Mouse (Mus musculus) intestine, postnatal 0 days (tissue): Measurements from ENCODE around the gene Ntrk2. TPM values are rescaled to one million over a fixed set of nuclear protein-coding genes. Genes with fewer than 3 reads are reported as not detected.

Experiments
- ATAC-seq: fragments of 200-750 bp; cut with Nextera tagmentation; 2 replicates; pipeline ENCODE4 v1.8.0; 2017; ENCODE audit warnings: mild to moderate bottlenecking, moderate TSS enrichment, moderate library complexity
- H3K27ac ChIP-seq: fragments of 300-500 bp; sonication (generic); 2 replicates; pipeline ENCODE4 v1.5.1; 2014; ENCODE audit warnings: mild to moderate bottlenecking, low read depth, low read length, moderate library complexity
- H3K27me3 ChIP-seq: fragments of 300-500 bp; sonication (generic); replicated peaks from 2 replicates; pipeline ENCODE4 v1.6.1; 2014; ENCODE audit warnings: low read length, mixed read lengths; ENCODE audit not compliant: control insufficient read depth, insufficient read depth
- H3K36me3 ChIP-seq: fragments of 300-500 bp; sonication (generic); 2 replicates; pipeline ENCODE4 v1.6.1; 2014; ENCODE audit warnings: mild to moderate bottlenecking, moderate library complexity; ENCODE audit not compliant: control insufficient read depth, insufficient read depth
- H3K4me1 ChIP-seq: fragments of 300-500 bp; sonication (generic); replicated peaks from 2 replicates; pipeline ENCODE4 v1.6.1; 2014; ENCODE audit warnings: antibody characterized with exemption, low read length, mixed read lengths; ENCODE audit not compliant: control insufficient read depth, insufficient read depth
- H3K4me2 ChIP-seq: fragments of 300-500 bp; sonication (generic); replicated peaks from 2 replicates; pipeline ENCODE4 v1.6.1; 2014; ENCODE audit warnings: low read depth, mild to moderate bottlenecking, moderate library complexity
- H3K4me3 ChIP-seq: fragments of 300-500 bp; sonication (generic); 2 replicates; pipeline ENCODE4 v1.5.1; 2014; ENCODE audit warnings: low read depth, low read length
- H3K9ac ChIP-seq: fragments of 300-500 bp; sonication (generic); 2 replicates; pipeline ENCODE4 v1.6.1; 2014; ENCODE audit warnings: mild to moderate bottlenecking, low read depth, low read length
- H3K9me3 ChIP-seq: fragments of 300-500 bp; sonication (generic); 2 replicates; pipeline ENCODE4 v1.6.1; 2016; ENCODE audit warnings: mixed run types; ENCODE audit not compliant: control insufficient read depth
- CTCF ChIP-seq: sonication (generic); IDR thresholded peaks from 2 replicates; pipeline ENCODE4 v1.5.1; 2016; ENCODE audit warnings: low read depth, mild to moderate bottlenecking, control low read depth, antibody characterized with exemption, moderate library complexity
- WGBS: fragments of 180-500 bp; shearing (Covaris S2); extraction: QIAGEN DNeasy Blood & Tissue Kit; methylation state at CpG from one replicate; pipeline ENCODE4 v1.1.7; 2014; 5-methylcytosine and 5-hydroxymethylcytosine counted together
- polyA plus RNA-seq: library from polyadenylated mRNA; unstranded; fragments of >200 nt; fragmentation: Nextera tagmentation; extraction: Ambion mirVana; gene quantifications from 2 replicates; pipeline ENCODE4 v1.2.1, GENCODE M21; 2015

Gene Ntrk2
- polyA plus RNA-seq, 1 experiment from 2014 or later = 1.6 TPM

DNA sequence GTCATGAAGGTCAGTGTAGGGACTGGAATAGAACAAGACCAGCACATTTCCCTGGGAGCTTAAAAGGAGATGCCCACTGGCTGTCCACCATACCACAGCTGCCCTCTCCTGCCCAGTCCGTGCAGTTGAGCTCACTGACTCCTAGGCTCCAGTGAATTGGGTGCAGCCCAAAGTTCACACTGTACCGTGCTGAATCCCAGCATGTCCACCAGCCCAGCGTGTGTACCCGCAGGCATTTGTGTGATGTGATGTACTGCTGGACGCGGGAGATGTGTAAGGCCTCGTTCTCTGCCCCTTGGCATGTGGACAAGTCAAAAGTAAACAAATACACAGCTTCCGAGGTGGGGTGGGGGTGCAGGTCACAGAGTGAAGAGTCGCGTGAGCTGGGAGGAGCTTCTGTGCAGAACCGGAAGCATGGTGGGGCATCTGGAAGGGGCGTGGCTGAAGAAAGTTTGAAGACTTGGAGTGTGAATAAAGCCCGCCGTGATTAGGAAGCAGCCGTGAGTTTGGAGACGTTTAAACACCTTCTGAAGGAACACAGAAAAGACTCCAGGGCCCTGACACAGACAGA, 121.4 kb downstream of the Ntrk2 start:
- Histone ChIP-seq H3K4me3 (no peak overlapping the region), H3K9ac (no peak overlapping the region), H3K27ac (no peak overlapping the region), H3K4me1 (no peaks in the 10 kb centered on the region), H3K36me3 (no peaks in the 10 kb centered on the region), H3K4me2 (0 out of 2 replicates have a peak overlapping the region, but pooled peaks have one; percentile 18), H3K9me3 (no peaks in the 10 kb centered on the region), H3K27me3 (no peaks in the 10 kb centered on the region)
- no peak for TF ChIP-seq CTCF
- no peak for ATAC-seq
- 55% methylated on average over 16 of the region's 16 CpGs for WGBS

DNA sequence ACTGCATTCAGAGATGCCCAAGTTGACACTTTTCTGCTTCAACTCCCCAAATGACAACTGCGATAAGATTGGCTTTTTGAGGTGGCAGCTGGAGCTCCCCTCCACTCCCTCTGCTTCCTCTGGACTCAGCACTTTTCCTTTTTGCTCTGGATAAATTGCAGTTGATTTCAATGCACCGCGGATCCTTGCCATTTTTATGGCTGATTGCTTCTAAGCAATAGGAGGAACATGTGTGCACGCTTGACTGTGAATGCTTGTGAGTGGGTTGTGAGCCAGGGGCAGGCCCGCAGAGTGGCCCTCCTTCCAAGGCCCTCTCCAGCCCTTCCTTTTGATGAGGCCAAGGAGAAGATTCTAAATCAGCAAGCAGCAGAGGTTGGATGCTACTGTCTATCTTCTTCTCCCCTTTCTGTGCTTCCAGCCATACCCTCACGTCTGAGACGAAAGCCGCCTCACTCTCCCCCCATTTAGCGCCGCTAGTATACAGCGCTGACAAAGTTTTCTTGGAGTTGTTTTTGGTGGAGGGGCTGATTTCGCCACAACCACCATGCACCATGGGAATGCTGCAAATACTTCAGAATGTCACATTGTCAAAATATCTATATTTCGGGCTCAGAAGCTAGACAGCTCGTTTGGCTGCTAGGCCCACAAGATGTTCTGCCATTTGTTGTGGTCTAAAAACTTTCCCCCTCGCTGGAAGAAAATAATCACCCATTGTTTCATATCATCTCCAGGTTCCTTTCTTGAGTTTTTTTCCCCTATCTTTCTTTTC, 122.5 kb downstream of the Ntrk2 start:
- Histone ChIP-seq H3K9me3 (no peaks in the 10 kb centered on the region), H3K4me1 (no peaks in the 10 kb centered on the region), H3K4me3 (no peak overlapping the region), H3K27ac (no peak overlapping the region), H3K4me2 (no peak overlapping the region), H3K27me3 (no peaks in the 10 kb centered on the region), H3K9ac (no peak overlapping the region), H3K36me3 (no peaks in the 10 kb centered on the region)
- 89% methylated on average over 15 of the region's 15 CpGs for whole genome bisulfite sequencing
- no peak for TF ChIP-seq CTCF
- no peak for ATAC-seq

DNA sequence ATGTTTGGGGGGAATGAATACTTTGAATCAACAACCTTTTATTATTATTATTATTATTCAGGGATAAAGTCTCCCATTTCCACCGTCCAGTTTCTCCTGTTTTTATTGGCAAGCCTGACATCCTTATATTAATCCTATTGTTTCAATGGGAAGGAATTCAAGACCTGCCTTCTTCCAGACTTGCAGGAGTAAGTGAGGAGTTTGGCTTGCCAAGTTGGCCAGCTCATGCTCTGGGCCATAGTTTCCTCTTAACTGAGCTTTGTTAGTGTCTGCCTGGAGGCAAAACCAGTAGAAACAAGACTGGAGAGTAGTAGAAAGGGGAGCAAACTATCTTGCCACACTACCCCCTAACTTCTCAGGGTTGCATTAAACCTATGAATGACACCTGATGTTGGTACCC, 123.8 kb downstream of the Ntrk2 start:
- no peaks in the 10 kb centered on the region for H3K4me1 ChIP-seq
- H3K27ac ChIP-seq = no peak overlapping the region
- no peaks in the 10 kb centered on the region for H3K27me3 ChIP-seq
- H3K4me3 ChIP-seq = no peak overlapping the region
- 66% methylated on average over 1 of the region's 1 CpGs for WGBS
- H3K4me2 ChIP-seq = no peak overlapping the region
- TF ChIP-seq CTCF = no peak
- no peak for ATAC-seq
- H3K9me3 ChIP-seq = no peaks in the 10 kb centered on the region
- no peak overlapping the region for H3K9ac ChIP-seq
- no peaks in the 10 kb centered on the region for H3K36me3 ChIP-seq

DNA sequence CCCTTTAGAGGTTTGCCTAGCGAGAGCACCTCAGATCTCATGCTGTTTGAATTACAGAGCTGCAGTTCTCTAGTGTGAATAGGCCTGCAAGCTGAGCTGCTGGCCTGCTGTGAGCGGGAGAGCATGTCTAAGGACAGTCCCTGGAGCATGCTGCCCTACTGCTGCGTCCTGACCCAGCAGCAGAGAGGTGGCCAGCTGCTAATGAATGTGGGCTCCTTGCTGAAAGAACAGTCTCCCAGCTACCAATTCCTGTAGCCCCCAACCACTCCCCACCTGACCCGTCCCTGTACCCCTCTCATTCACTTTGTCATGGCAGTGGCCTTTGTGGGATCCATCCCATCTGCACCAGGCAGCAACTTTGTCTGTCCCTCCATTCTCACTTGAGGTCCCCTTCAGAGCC, 126.8 kb downstream of the Ntrk2 start:
- no peak overlapping the region for H3K9ac ChIP-seq
- no peaks in the 10 kb centered on the region for H3K9me3 ChIP-seq
- no peak for ATAC-seq
- H3K4me2 ChIP-seq = no peak overlapping the region
- no peak overlapping the region for H3K4me3 ChIP-seq
- H3K27ac ChIP-seq = no peak overlapping the region
- no peaks in the 10 kb centered on the region for H3K27me3 ChIP-seq
- 80% methylated on average over 4 of the region's 4 CpGs for WGBS
- no peaks in the 10 kb centered on the region for H3K36me3 ChIP-seq
- H3K4me1 ChIP-seq = no peaks in the 10 kb centered on the region
- no peak for TF ChIP-seq CTCF

DNA sequence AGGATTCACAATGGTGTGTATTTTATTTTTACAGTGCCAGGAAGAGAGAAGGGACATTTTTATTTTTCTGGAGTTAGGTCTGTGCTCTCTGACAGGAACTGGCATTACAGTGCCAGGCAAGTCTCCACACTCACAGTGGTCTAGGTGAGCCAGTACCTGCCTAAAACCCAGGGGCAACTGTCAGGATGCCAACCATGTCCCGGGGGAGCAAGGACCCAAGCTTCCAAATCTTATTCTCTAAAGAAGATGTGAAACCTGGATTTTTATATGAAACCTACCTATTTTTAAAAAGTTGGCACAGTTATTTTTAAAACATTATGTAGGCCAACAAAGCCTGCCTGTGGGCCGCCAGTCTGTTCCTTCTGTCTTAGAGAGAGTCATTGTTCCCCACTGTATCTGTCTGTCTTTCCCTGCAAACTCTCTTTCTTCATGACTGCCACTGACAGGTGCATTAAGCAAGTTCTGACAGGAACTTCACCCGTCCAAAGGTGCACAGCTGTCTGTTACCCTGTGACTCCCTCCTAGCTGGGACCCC, 128.3 kb downstream of the Ntrk2 start:
- H3K9me3 ChIP-seq = no peaks in the 10 kb centered on the region
- H3K27ac ChIP-seq = no peak overlapping the region
- no peak overlapping the region for H3K4me3 ChIP-seq
- TF ChIP-seq CTCF = no peak
- no peaks in the 10 kb centered on the region for H3K36me3 ChIP-seq
- no peaks in the 10 kb centered on the region for H3K4me1 ChIP-seq
- no peaks in the 10 kb centered on the region for H3K27me3 ChIP-seq
- no peak for ATAC-seq
- H3K4me2 ChIP-seq = no peak overlapping the region
- H3K9ac ChIP-seq = no peak overlapping the region
- WGBS = 85% methylated on average over 3 of the region's 3 CpGs

DNA sequence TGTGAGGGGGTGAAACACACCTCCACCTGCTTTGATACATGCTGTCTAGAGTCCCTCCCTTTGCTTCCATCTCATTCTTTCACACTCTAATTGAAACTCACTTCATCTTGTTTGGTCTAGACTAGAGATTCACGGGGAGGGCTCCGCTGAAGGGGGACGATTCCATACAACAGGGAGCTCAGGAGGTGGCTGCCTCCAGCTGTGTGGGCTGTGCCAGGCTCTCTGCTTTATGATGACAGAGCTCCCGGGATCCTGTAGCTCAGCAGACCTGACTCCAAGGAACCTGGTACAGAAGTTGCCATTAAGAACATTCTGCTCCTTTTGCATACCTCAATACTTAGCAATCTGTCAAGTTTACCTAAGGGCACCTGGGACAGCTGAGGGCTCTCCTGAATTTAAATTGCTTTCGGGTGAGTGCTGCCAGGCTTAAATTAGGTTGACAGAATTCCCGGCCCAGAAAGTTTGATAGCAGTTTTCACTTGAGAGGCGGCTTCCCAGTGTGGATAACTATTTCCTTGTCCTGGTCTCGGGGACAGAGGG, 129.7 kb downstream of the Ntrk2 start:
- ATAC-seq = no peak
- Histone ChIP-seq H3K27me3 (no peaks in the 10 kb centered on the region), H3K4me3 (no peak overlapping the region), H3K4me1 (no peaks in the 10 kb centered on the region), H3K36me3 (no peaks in the 10 kb centered on the region), H3K9ac (no peak overlapping the region), H3K4me2 (no peak overlapping the region), H3K27ac (no peak overlapping the region), H3K9me3 (no peaks in the 10 kb centered on the region)
- 26% methylated on average over 8 of the region's 8 CpGs for WGBS
- TF ChIP-seq CTCF = no peak
